Mouse (Mus musculus) layer of hippocampus, adult 9-10 months (tissue): ENCODE results near the gene Samd4.

Experiments
- DNase-seq: peaks from one replicate; pipeline ENCODE4 v3.0.0; 2022; ENCODE audit warnings: low spot score

Gene Samd4

DNA sequence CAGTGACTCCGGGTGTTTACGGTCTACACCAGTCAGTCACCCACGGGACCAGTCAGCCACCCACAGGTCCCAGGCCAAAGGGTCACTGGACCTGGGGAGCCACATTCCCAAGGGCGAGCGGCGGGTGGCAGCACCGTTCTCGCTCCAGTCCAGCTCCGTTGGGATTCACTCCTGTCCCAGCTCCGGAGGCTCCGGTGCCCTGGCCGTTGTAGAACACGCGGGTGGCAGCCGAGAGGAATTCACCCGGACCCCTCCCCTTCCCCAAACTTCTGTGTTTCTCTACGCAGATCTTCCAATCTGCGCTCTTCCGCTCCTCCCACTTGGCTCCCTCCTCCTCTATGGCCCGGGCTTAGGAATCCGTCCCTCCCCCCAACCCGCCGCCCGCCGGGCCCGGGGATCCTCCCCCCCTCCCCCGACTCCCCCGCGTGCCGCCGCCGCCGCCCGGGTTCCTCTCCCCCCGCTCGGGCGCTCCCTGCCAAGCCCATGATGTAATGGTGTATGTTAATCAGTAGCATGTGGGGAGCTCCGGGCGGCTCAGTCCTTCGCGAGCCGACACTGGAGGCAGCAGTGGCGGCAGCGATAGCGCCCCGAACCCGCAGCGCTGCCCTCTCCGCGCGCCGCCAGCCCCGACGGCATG, at the start of gene Samd4:
TSS of gene Samd4 (plus strand) at position 424 of the 637 bp plus-strand sequence.
- no peak for DNase-seq

- no peak for DNase-seq
Measured at GRCm38 (mm10) chr14:46839326-46839725, 43.3 kb upstream of the Samd4 start.

GRCm38 (mm10) chr14:46845706-46846105, 36.9 kb upstream of the Samd4 start:
- no peak for DNase-seq

GRCm38 (mm10) chr14:46848063-46848590, 34.5 kb upstream of the Samd4 start:
- DNase-seq, result no peak

GRCm38 (mm10) chr14:46848736-46849135, 33.9 kb upstream of the Samd4 start:
- DNase-seq, result no peak

- DNase-seq, result no peak
Measured at GRCm38 (mm10) chr14:46849769-46850168, 32.9 kb upstream of the Samd4 start.

DNA sequence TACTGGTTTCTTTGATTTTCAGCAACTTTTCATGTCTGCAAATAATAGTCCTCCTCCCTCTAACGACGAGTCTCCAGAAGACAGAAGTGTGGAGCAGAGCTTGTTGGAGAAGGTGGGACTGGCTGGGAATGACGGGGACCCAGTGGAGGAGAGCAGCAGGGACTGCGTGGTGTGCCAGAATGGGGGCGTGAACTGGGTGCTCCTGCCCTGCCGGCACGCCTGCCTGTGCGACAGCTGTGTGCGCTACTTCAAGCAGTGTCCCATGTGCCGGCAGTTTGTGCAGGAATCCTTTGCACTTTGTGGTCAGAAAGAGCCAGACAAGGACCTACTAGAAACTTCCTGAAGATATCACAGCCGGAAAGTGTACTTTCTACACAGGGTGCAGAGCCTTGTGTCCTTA, 29.0 kb upstream of the Samd4 start:
- DNase-seq, result no peak

- DNase-seq, result no peak
Measured at GRCm38 (mm10) chr14:46862922-46863321, 19.7 kb upstream of the Samd4 start.

GRCm38 (mm10) chr14:46880935-46881334, 1.7 kb upstream of the Samd4 start:
- no peak for DNase-seq

- no peak for DNase-seq
Measured at GRCm38 (mm10) chr14:46881581-46882430, 848 bp upstream of the Samd4 start.

DNA sequence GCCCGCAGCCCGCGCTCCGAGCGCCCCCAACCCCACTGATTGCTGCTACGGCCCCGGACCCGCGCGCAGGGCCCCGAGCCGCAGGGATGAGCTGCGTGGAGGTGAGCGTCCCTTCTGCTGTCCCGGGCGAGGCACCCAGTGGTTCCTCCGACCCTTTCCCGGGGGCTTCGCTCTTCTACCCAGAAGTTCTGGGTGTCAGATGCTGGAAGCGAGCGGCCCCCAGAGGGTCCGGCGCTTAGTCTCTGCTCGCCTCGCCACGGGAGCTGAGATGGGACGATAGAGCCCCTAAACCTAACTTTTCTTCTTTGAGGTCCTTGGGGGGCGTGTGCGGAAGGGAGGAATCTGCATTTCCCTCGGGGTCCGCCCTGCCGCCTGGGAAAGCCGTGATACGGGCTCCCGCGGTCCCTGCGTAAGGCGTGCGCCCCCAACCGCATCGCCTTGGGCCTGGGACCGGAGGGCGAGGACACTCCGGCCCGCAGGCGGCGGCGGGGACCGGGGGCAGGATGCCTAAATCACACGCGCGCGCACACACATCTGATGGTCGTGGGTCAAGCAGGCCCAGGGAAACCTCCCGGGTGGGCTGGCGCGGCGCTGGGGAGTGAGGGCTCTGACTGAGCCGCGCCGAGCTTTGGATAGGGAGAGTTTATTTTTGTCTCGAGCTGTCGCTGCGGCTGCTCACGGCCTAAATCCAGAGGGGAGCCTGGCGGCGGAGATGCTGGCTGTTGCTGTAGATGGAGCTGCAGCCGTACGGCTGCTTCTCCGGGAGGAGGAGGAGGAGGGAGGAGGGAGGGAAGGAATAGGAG, 615 bp downstream of the Samd4 start:
- no peak for DNase-seq

GRCm38 (mm10) chr14:46883871-46884441, 1.3 kb downstream of the Samd4 start:
- no peak for DNase-seq

- no peak for DNase-seq
Measured at GRCm38 (mm10) chr14:46884701-46885428, 2.2 kb downstream of the Samd4 start.

GRCm38 (mm10) chr14:46885429-46885755, 2.7 kb downstream of the Samd4 start:
- no peak for DNase-seq

DNA sequence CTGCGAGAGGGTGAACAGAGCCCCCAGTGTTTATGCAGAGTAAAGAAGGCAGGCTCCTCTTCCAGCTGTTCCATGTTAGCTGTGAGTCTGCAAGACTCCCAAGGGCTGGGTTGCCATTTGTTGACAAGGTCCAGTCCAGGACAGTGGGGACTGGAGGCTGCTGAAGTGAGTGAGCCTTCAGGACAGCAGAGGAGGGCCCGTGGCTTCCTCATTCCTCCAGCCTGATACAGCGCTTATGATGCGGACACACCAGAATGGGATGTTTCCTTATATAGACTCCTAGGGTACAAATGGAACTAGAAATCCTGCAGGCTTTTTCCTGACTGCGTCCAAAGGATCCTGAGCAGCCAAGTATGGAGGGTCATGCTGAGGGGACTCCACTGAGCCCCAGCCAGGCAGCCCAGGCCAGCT, 3.2 kb downstream of the Samd4 start:
- no peak for DNase-seq

DNA sequence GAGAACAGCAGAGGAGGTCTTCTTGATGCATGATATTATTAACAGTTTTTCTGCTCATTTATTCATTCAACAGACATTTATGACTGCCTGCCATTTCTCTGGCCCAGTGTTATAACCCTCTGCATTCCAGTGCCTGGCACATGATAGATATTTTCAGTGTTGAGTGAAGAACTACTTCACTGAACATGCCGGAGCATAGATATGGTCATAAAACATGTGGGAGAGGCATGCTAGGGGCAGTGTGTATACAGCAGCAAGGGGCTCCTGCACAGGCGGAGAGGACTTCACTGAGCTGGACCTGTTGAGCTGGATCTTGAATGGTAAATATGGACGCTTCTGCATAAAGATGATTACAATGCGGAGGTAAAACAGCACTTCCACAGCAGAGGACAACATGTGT, 6.4 kb downstream of the Samd4 start:
- DNase-seq, result no peak

- DNase-seq, result no peak
Measured at GRCm38 (mm10) chr14:46893961-46894360, 11.3 kb downstream of the Samd4 start.

DNA sequence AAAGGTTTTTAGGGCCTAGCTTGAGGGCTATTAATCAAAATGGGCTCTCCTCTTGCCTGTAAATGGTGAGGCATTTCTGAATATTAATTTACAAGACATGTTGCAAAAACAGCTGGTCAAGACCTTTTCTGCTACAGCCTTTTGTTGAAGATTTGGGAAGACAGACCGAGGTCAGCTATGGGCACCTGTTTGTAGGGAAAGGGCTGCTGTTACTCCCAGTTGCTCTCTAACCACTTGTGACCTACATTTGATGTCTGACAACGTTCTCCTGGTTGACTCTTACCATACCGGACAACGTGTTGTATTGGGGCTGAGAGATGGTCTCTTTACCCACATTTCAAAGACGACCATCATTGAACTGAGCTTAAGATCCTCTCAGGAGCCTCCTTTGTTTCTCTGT, 15.3 kb downstream of the Samd4 start:
- DNase-seq, result no peak

- no peak for DNase-seq
Measured at GRCm38 (mm10) chr14:46898626-46899025, 16.0 kb downstream of the Samd4 start.

GRCm38 (mm10) chr14:46902498-46903087, 19.9 kb downstream of the Samd4 start:
- DNase-seq, result no peak

GRCm38 (mm10) chr14:46904276-46904675, 21.6 kb downstream of the Samd4 start:
- DNase-seq, result no peak
